Mouse (Mus musculus): ENCODE results near the gene Zbtb25. TPM values are rescaled to one million over a fixed set of nuclear protein-coding genes. Genes with fewer than 3 reads are reported as not detected.

Gene Zbtb25
- polyA plus RNA-seq, 1 experiment from 2014 or later: 20.6 TPM

DNA sequence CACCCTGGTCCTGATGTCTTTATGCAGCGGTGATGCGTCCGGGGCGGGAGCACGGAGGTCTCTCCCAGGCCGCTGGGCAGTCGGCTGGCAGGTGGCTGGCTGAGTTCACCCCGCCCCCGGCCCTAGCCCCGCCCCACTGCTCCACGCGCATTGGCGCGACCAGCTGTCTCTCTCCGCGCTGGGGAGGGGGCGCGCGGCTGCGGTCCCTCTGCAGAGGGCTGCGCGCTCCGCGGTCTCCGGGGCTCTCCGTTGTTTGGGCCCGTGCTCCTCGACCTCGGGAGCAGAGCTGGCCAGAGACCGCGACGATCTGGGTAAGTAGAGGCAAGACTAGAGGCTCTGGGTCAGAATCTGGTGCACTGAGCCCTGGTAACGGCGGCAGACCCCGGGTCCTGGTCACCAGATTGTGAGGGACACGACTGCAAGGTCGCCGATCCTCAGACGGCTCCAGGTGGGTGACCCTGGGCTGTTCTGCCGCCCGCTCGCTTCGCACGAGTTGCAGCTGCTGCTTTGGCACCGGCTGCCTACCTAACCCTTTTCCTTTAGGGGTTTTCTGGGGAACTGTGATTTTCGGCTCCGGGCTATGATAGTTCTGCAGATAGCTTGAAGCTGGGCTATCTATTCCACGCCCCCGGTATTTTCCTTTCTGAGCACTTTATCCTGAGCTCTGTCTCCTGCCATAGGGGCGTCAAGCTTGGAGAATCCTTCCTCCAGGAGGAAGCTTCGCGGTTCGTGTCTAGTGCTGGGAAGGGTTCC, 44.5 kb downstream of the Zbtb25 start, which contains the start of gene Akap5:
Gene Akap5, plus strand, starts transcription at position 213 of the 753 bp plus-strand sequence.
- Histone ChIP-seq H3K4me1 (no peaks in the 10 kb centered on the region), H3K9ac (peak within 1 kb of the TSS; percentile 76), H3K36me3 (peaks cover 11% of the 10 kb centered on the region; the same call in 1 of the 2 replicates), H3K9me3 (replicated peaks) (no peaks in the 10 kb centered on the region), H3K27me3 (peaks cover 6% of the 10 kb centered on the region; the same call in 1 of the 2 replicates), H3K27ac (peak within 1 kb of the TSS; percentile 44), H3K4me3 (peak within 1 kb of the TSS; percentile 60), H3K4me2 (replicated peaks) (peak within 1 kb of the TSS; percentile 88)
- ATAC-seq (ENCODE audit: low FRiP score): peak; percentile 99
- 3% methylated on average over 53 of the region's 53 CpGs for WGBS

DNA sequence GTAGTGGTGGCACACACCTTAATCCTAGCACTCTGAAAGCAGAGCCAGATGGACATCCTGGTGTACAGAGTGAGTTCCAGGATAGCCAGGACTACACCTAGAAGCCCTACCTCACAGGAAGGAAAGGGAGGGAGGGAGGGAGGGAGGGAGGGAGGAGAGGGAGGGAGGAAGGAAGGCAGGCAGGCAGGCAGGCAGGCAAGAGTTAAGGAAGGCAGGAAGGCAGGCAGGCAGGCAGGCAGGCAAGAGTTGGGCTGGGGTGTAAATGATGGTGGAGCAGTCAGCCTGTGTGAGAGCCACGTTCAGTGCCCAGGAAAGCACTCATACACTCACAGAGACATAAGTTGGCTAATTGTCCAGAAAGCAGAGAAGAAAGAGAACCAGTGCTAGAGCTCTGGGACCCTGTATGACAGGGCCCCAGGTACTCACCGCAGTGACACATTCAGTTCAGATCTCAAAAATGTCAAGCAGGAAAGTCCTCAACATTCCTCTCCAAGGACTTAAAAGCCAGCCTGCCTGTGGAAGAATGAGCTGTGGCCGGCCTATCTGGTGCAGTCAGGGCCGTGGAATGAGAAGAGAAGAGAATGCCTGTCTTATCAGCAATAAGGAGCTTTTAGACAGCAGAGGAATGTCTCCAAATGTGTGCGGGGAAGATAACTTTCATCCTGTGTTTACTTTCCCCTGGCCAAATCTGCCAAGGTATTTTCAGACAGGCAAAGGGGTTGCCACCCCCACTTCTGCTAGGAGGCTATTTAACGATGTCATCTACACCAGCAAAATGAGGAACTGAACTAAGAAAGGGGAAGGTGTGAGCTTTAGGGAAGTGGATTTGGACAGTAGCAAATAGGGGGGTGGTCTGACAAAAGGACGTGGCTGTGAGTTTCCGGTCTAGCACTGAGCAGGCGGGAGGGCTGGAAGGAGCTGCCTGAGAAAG, 50.9 kb downstream of the Zbtb25 start:
- no peak overlapping the region for H3K9ac ChIP-seq
- H3K27ac ChIP-seq: no peak overlapping the region
- 76% methylated on average over 9 of the region's 9 CpGs for WGBS
- H3K4me1 ChIP-seq: no peaks in the 10 kb centered on the region
- H3K9me3 ChIP-seq (replicated peaks): no peaks in the 10 kb centered on the region
- H3K36me3 ChIP-seq: 0 out of 2 replicates have a peak, but pooled peaks cover 11% of the 10 kb centered on the region
- H3K27me3 ChIP-seq: no peaks in the 10 kb centered on the region
- no peak overlapping the region for H3K4me2 ChIP-seq (replicated peaks)
- no peak for ATAC-seq (ENCODE audit: low FRiP score)
- no peak overlapping the region for H3K4me3 ChIP-seq

DNA sequence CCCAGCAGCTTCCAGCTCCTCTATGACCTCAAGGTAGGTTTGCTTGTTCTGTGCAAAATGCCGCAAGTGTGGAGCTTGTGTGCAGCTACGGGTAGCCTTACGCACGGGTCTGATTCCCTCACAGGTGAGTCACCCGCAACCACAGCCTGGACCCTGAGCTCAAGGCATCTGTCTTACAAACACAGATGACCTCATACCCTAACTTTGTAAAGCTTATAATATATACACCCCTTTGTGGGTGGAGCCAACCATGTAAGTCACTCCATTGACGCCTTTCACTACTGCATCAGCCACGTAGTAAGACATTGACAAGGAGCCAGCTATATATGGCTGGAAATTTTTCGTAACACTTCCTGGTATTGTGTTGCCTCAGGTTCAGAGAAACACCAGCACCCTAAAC, 57.5 kb downstream of the Zbtb25 start:
- WGBS: 94% methylated on average over 8 of the region's 8 CpGs
- H3K27ac ChIP-seq: no peak overlapping the region
- no peak for ATAC-seq (ENCODE audit: low FRiP score)
- no peaks in the 10 kb centered on the region for H3K27me3 ChIP-seq
- H3K9ac ChIP-seq: no peak overlapping the region
- H3K9me3 ChIP-seq (replicated peaks): no peaks in the 10 kb centered on the region
- peaks cover 15% of the 10 kb centered on the region for H3K4me1 ChIP-seq
- no peak overlapping the region for H3K4me3 ChIP-seq
- H3K4me2 ChIP-seq (replicated peaks): no peak overlapping the region
- H3K36me3 ChIP-seq: peaks cover 24% of the 10 kb centered on the region

- 94% methylated on average over 9 of the region's 9 CpGs for WGBS
- no peak overlapping the region for H3K27ac ChIP-seq
- no peak overlapping the region for H3K9ac ChIP-seq
- no peak overlapping the region for H3K4me3 ChIP-seq
- H3K4me2 ChIP-seq (replicated peaks): no peak overlapping the region
- peaks cover 24% of the 10 kb centered on the region for H3K36me3 ChIP-seq
- H3K4me1 ChIP-seq: peaks cover 19% of the 10 kb centered on the region
- H3K27me3 ChIP-seq: no peaks in the 10 kb centered on the region
- H3K9me3 ChIP-seq (replicated peaks): no peaks in the 10 kb centered on the region
- no peak for ATAC-seq (ENCODE audit: low FRiP score)
These were observed 58.2 kb downstream of the Zbtb25 start for GRCm38 (mm10) chr12:76311227-76311626.

DNA sequence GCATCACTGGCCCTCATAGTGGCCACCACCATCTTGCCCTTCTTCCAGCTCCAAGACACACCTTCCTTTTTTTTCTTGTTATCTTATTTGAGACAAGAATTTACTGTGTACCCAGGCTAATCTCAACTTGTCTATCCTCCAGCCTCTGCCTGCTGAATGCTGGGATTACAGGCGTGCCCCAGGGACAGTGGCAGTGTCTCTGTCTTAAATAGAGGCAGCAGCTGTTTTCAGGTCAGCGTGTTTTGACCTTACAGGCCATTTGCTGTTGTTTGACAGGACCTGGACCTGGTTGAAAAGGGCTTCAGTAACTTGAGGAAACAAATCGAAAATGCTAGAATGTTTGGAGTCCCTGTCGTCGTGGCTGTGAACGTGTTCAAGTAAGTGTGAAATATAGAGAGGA, 58.8 kb downstream of the Zbtb25 start:
- Histone ChIP-seq H3K9me3 (replicated peaks) (no peaks in the 10 kb centered on the region), H3K27ac (no peak overlapping the region), H3K27me3 (no peaks in the 10 kb centered on the region), H3K36me3 (peaks cover 22% of the 10 kb centered on the region), H3K9ac (no peak overlapping the region), H3K4me2 (replicated peaks) (no peak overlapping the region), H3K4me3 (no peak overlapping the region), H3K4me1 (peaks cover 19% of the 10 kb centered on the region)
- WGBS: 72% methylated on average over 6 of the region's 6 CpGs
- ATAC-seq (ENCODE audit: low FRiP score): no peak

DNA sequence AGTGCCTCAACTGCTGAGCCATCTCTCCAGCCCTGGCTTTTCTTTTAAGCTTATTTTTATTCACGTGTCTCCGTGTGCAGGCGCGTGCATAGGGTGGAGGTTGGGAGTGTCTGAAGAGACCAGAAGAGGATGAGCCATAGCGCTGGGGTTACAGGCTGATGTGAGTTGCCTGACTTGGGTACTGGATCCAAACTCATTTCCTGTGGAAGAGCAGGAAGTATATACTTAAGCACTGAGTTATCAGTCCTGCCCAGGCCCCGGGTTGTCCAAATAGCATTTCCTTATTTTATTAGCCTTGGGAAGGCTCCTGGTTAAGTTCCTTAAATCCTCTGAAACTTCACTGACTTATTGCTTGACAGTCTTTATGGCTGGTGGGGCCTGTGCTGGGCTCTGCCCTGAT, 59.4 kb downstream of the Zbtb25 start:
- no peak overlapping the region for H3K27ac ChIP-seq
- H3K4me1 ChIP-seq: peaks cover 19% of the 10 kb centered on the region
- no peak overlapping the region for H3K4me3 ChIP-seq
- no peak overlapping the region for H3K9ac ChIP-seq
- 93% methylated on average over 6 of the region's 6 CpGs for WGBS
- H3K9me3 ChIP-seq (replicated peaks): no peaks in the 10 kb centered on the region
- no peaks in the 10 kb centered on the region for H3K27me3 ChIP-seq
- H3K4me2 ChIP-seq (replicated peaks): no peak overlapping the region
- H3K36me3 ChIP-seq: peaks cover 23% of the 10 kb centered on the region
- no peak for ATAC-seq (ENCODE audit: low FRiP score)

DNA sequence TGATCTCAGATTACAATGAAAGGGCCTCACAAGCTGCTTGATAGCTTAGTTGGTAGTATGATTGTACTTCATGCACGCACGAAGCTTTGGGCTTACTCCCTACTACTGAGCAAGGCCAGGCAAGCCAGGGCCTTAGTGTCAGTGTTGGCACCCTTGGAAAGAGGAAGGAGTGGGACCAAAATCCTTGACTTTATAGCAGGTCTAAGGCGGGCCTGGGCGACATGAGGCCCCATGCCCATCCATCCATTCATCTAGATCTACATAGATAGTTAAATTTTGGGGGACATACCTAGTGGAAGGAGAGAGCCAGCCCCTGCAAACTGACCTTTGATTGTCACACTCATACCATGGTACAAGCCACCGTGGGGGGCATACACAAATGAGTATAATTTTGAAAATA, 61.0 kb downstream of the Zbtb25 start:
- Histone ChIP-seq H3K9ac (no peak overlapping the region), H3K36me3 (peaks cover 18% of the 10 kb centered on the region), H3K27ac (peak overlapping the region; percentile 26), H3K4me1 (peaks cover 19% of the 10 kb centered on the region), H3K27me3 (no peaks in the 10 kb centered on the region), H3K4me3 (no peak overlapping the region), H3K9me3 (replicated peaks) (no peaks in the 10 kb centered on the region), H3K4me2 (replicated peaks) (no peak overlapping the region)
- no peak for ATAC-seq (ENCODE audit: low FRiP score)
- WGBS: 92% methylated on average over 5 of the region's 5 CpGs

- Histone ChIP-seq H3K36me3 (peaks cover 15% of the 10 kb centered on the region), H3K4me1 (peaks cover 19% of the 10 kb centered on the region), H3K9ac (no peak overlapping the region), H3K4me3 (no peak overlapping the region), H3K27me3 (no peaks in the 10 kb centered on the region), H3K9me3 (replicated peaks) (no peaks in the 10 kb centered on the region), H3K27ac (peak overlapping the region; percentile 26), H3K4me2 (replicated peaks) (no peak overlapping the region)
- peak; percentile 61 for ATAC-seq (ENCODE audit: low FRiP score)
- 43% methylated on average over 9 of the region's 9 CpGs for WGBS
These were observed 61.4 kb downstream of the Zbtb25 start for GRCm38 (mm10) chr12:76307964-76308363.

GRCm38 (mm10) chr12:76306852-76307561, 62.4 kb downstream of the Zbtb25 start:
- peaks cover 9% of the 10 kb centered on the region for H3K36me3 ChIP-seq
- H3K27me3 ChIP-seq: no peaks in the 10 kb centered on the region
- no peak overlapping the region for H3K9ac ChIP-seq
- H3K4me2 ChIP-seq (replicated peaks): no peak overlapping the region
- H3K9me3 ChIP-seq (replicated peaks): no peaks in the 10 kb centered on the region
- peaks cover 19% of the 10 kb centered on the region for H3K4me1 ChIP-seq
- H3K27ac ChIP-seq: 0 out of 2 replicates have a peak overlapping the region, but pooled peaks have one; percentile 35
- no peak for ATAC-seq (ENCODE audit: low FRiP score)
- H3K4me3 ChIP-seq: no peak overlapping the region
- 83% methylated on average over 9 of the region's 9 CpGs for WGBS

DNA sequence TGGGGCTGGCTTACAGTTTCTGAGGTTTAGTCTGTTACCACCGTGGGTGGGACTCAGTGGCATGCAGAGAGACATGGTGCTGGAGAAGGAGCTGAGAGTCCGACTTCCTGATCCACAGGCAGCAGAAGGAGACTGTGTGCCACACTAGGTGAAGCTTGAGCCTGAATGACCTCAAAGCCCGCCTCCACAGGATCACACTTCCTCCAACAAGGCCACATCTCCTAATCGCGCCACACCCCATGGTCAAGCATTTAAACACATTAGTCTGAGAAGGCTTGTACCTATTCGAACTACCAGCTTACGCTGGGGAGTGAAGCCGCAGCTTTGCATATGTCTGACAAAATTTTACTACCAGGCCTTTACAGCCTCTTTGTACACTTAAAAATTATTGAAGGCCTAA, 64.3 kb downstream of the Zbtb25 start:
- Histone ChIP-seq H3K4me2 (replicated peaks) (no peak overlapping the region), H3K27me3 (no peaks in the 10 kb centered on the region), H3K36me3 (peaks cover 2% of the 10 kb centered on the region; the same call in 1 of the 2 replicates), H3K9me3 (replicated peaks) (no peaks in the 10 kb centered on the region), H3K4me1 (peaks cover 19% of the 10 kb centered on the region), H3K27ac (no peak overlapping the region), H3K9ac (no peak overlapping the region), H3K4me3 (no peak overlapping the region)
- ATAC-seq (ENCODE audit: low FRiP score): no peak
- WGBS: 91% methylated on average over 8 of the region's 8 CpGs

DNA sequence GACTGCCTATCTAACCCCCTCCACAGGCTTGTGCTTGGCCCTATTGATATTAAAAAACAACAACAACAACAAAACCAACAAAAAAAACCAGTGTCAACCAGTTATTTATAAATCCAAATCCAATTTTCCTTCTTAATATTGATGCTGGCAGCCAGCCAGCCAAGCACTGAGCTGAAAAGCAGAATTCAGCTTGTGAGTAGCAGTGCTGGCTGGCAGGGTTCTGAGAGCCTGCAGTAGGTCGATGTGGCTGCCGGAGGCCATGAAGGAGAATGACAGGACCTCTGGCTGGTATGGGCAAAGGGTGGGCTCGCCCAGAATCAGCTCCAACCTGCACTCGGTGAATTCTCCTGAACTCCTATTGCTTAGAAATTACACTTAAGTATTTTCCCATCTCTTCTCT, 65.2 kb downstream of the Zbtb25 start:
- no peak overlapping the region for H3K4me2 ChIP-seq (replicated peaks)
- 70% methylated on average over 4 of the region's 4 CpGs for WGBS
- peaks cover 5% of the 10 kb centered on the region; the same call in 1 of the 2 replicates for H3K36me3 ChIP-seq
- no peaks in the 10 kb centered on the region for H3K9me3 ChIP-seq (replicated peaks)
- peak overlapping the region; percentile 13; the same call in 1 of the 2 replicates for H3K27ac ChIP-seq
- no peaks in the 10 kb centered on the region for H3K27me3 ChIP-seq
- H3K4me3 ChIP-seq: no peak overlapping the region
- H3K4me1 ChIP-seq: peaks cover 19% of the 10 kb centered on the region
- no peak overlapping the region for H3K9ac ChIP-seq
- ATAC-seq (ENCODE audit: low FRiP score): no peak

DNA sequence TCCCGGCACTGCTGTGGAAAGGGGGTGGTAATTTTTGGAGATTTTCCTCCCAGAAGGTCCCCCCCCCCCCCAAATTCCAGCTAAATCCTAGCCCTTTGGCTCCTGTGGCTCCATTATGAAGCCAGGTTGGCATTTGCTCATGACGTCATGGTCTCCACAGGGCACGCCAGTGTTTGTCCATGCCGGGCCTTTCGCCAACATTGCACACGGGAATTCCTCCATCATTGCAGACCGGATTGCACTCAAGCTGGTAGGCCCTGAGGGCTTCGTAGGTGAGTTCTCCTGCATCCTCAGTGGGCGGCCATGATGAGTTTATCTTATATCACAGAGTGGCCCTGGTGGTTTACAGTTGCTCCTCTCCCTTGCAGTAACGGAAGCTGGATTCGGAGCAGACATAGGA, 65.9 kb downstream of the Zbtb25 start:
- ATAC-seq (ENCODE audit: low FRiP score): no peak
- WGBS: 93% methylated on average over 11 of the region's 11 CpGs
- Histone ChIP-seq H3K9ac (no peak overlapping the region), H3K9me3 (replicated peaks) (no peaks in the 10 kb centered on the region), H3K27ac (no peak overlapping the region), H3K36me3 (peaks cover 12% of the 10 kb centered on the region), H3K4me1 (peaks cover 19% of the 10 kb centered on the region), H3K4me2 (replicated peaks) (no peak overlapping the region), H3K27me3 (no peaks in the 10 kb centered on the region), H3K4me3 (no peak overlapping the region)
